Mouse (Mus musculus) stomach, postnatal 0 days (tissue): Measurements from ENCODE around the gene Midn.

Source experiments
- CTCF ChIP-seq: IDR thresholded peaks from 2 replicates; pipeline ENCODE4 v1.5.1; 2016; ENCODE audit warnings: antibody characterized with exemption, low read depth, mild to moderate bottlenecking, moderate library complexity
- EP300 ChIP-seq: optimal IDR thresholded peaks from 2 replicates; pipeline ENCODE3; 2016; ENCODE audit warnings: antibody characterized with exemption

- TF ChIP-seq CTCF (no peak), EP300 (no peak)
These were observed 38.6 kb downstream of the Midn start for GRCm38 (mm10) chr10:80186649-80187048.
